Mouse (Mus musculus): ENCODE measurements around the gene Ugt2b35.
"Not testable (repeated sequence)": the region's sequence is repeated elsewhere in the genome, so short reads cannot be mapped to it uniquely, and the experiment has no call there.

The Ugt2b35 gene

GRCm38 (mm10) chr5:87000395-87001073 is at the start of gene Ugt2b35:
Gene Ugt2b35 (plus strand): TSS chr5:87000860.
- in situ Hi-C loops (cut with MboI; ENCODE audit: low pct_unique_long_range_greater_than_20kb in 1 of 2, low sequenced_read_pairs in 2 of 2, unreplicated experiment in 1 of 2), result no loop called here

GRCm38 (mm10) chr5:86960504-86960903 is 40.2 kb upstream of the Ugt2b35 start:
- in situ Hi-C loops (cut with MboI; ENCODE audit: low pct_unique_long_range_greater_than_20kb in 1 of 2, low sequenced_read_pairs in 2 of 2, unreplicated experiment in 1 of 2), result no loop called here

GRCm38 (mm10) chr5:86961587-86962358 is 38.9 kb upstream of the Ugt2b35 start:
- in situ Hi-C loops (cut with MboI; ENCODE audit: low pct_unique_long_range_greater_than_20kb in 1 of 2, low sequenced_read_pairs in 2 of 2, unreplicated experiment in 1 of 2), result no loop called here

- in situ Hi-C loops (cut with MboI; ENCODE audit: low pct_unique_long_range_greater_than_20kb in 1 of 2, low sequenced_read_pairs in 2 of 2, unreplicated experiment in 1 of 2), result not testable (repeated sequence)
Measured at GRCm38 (mm10) chr5:86962849-86963248, 37.8 kb upstream of the Ugt2b35 start.

GRCm38 (mm10) chr5:86967271-86967670 is 33.4 kb upstream of the Ugt2b35 start:
- in situ Hi-C loops (cut with MboI; ENCODE audit: low pct_unique_long_range_greater_than_20kb in 1 of 2, low sequenced_read_pairs in 2 of 2, unreplicated experiment in 1 of 2), result not testable (repeated sequence)

GRCm38 (mm10) chr5:87004735-87005134 is 4.1 kb downstream of the Ugt2b35 start:
- in situ Hi-C loops (cut with MboI; ENCODE audit: low pct_unique_long_range_greater_than_20kb in 1 of 2, low sequenced_read_pairs in 2 of 2, unreplicated experiment in 1 of 2), result no loop called here

GRCm38 (mm10) chr5:87015477-87015876 is 14.8 kb downstream of the Ugt2b35 start:
- in situ Hi-C loops (cut with MboI; ENCODE audit: low pct_unique_long_range_greater_than_20kb in 1 of 2, low sequenced_read_pairs in 2 of 2, unreplicated experiment in 1 of 2), result no loop called here

GRCm38 (mm10) chr5:87027359-87027758 is 26.7 kb downstream of the Ugt2b35 start:
- in situ Hi-C loops (cut with MboI; ENCODE audit: low pct_unique_long_range_greater_than_20kb in 1 of 2, low sequenced_read_pairs in 2 of 2, unreplicated experiment in 1 of 2), result no loop called here

GRCm38 (mm10) chr5:87030624-87031023 is 30.0 kb downstream of the Ugt2b35 start:
- in situ Hi-C loops (cut with MboI; ENCODE audit: low pct_unique_long_range_greater_than_20kb in 1 of 2, low sequenced_read_pairs in 2 of 2, unreplicated experiment in 1 of 2), result no loop called here

Measured in mouse embryonic stem cell (cell line).